Mouse (Mus musculus): Measurements from ENCODE around the gene Gpr108.

DNA sequence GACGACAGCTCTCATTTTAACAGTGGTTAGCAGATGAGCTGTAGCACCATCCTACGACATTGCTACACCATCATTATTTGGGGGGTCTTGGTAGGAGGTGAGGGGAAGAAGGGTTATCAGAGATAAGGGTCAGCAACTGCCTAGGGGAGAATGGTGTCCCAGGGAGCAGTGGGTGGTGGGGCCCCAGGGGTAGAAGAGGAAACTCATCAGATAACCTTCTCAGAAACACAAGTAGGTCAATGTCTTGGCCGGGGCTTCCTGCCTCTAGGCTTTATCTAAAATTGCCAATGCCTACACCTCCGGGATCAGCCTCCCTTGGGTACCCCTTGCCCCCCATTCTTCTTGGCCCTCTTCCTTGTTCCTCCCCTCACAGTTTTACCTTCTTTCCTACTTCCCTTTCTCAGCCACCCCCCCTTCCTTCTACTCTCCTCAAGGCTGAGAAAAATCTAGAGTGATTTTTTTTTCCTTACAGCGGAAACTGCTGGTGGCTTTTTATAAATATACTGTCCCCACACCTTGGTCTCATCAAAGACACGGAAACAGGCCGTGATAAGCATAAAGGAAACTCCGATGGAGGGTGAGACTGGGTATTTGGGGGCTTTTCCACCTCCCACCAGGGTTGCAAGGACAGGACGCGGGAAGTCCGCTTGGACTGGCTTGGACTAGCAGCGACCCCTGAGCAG lies 59.6 kb downstream of the Gpr108 start:
- TF ChIP-seq CTCF (IDR thresholded peaks at IDR 0.05; ENCODE audit: low read depth, low read length) (no peak), POLR2A (IDR thresholded peaks at IDR 0.05; ENCODE audit: extremely low read depth, insufficient read depth, low read length) (no peak)

Data from liver, adult 2 months (tissue).